Mouse (Mus musculus): Measurements from ENCODE around the gene A930033H14Rik. TPM values are rescaled to one million over a fixed set of nuclear protein-coding genes. Genes with fewer than 3 reads are reported as not detected.
A peak's percentile ranks its signal among the peaks of the same experiment; 100 is the strongest.

The A930033H14Rik gene
- total and polyA plus RNA-seq, 3 experiments = 0.61 to 1.1 (median 1.1) TPM

- intact Hi-C loops (cut with DNase I) = no loop called here
- WGBS = 81% methylated on average over 4 of the region's 4 CpGs
- peak overlapping the region; percentile 88 for H3K27ac ChIP-seq
- H3K4me3 ChIP-seq = no peak overlapping the region
- no peak overlapping the region for H3K9ac ChIP-seq (ENCODE audit: low read depth, low read length)
- H3K4me1 ChIP-seq (ENCODE audit: control insufficient read depth, insufficient read depth, low read length) = peaks cover 20% of the 10 kb centered on the region
- DNase-seq = no peak
- TF ChIP-seq EP300 (IDR thresholded peaks at IDR 0.05; ENCODE audit: insufficient read depth, low read depth, low read length) (no peak), POLR2A (IDR thresholded peaks at IDR 0.05; ENCODE audit: insufficient read depth, low read depth, low read length) (no peak), CTCF (IDR thresholded peaks at IDR 0.05) (no peak)
- no peaks in the 10 kb centered on the region for H3K27me3 ChIP-seq (ENCODE audit: control insufficient read depth, insufficient read depth, low read length)
- H3K36me3 ChIP-seq (ENCODE audit: control insufficient read depth, insufficient read depth, low read length) = peaks cover 28% of the 10 kb centered on the region
- peaks cover 5% of the 10 kb centered on the region for H3K79me2 ChIP-seq (replicated peaks; ENCODE audit: control insufficient read depth, insufficient read depth, low read length)
Measured at GRCm38 (mm10) chr10:69245151-69245550, 32.3 kb upstream of the A930033H14Rik start.

DNA sequence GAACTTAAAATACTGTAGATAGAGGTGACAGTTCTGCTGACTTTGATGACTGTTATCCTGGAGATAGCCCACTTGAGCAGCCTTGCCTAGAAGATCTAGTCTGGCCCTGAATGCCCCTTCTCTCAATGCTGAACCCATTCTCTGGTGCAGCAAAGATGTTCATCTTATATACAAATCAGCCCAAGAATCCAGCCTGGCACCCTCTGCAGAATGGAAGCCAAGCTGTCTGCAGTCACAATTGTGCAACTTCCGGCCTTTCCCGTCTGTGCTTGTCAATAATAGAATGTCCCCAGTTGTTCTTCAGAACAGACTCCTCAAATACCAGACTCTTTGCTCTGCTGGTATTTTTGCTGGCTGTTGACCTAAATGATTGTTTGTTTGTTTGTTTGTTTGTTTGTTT lies 27.6 kb upstream of the A930033H14Rik start:
- TF ChIP-seq CTCF (IDR thresholded peaks at IDR 0.05) = no peak
- no peak for TF ChIP-seq POLR2A (IDR thresholded peaks at IDR 0.05; ENCODE audit: insufficient read depth, low read depth, low read length)
- TF ChIP-seq EP300 (IDR thresholded peaks at IDR 0.05; ENCODE audit: insufficient read depth, low read depth, low read length) = no peak
- peak overlapping the region; percentile 55 for H3K27ac ChIP-seq
- WGBS = 31% methylated on average over 2 of the region's 2 CpGs
- H3K27me3 ChIP-seq (ENCODE audit: control insufficient read depth, insufficient read depth, low read length) = no peaks in the 10 kb centered on the region
- no peak overlapping the region for H3K9ac ChIP-seq (ENCODE audit: low read depth, low read length)
- H3K4me1 ChIP-seq (ENCODE audit: control insufficient read depth, insufficient read depth, low read length) = peaks cover 11% of the 10 kb centered on the region
- H3K4me3 ChIP-seq = no peak overlapping the region
- DNase-seq = peak in 1 of 2 experiments; percentile 70
- H3K36me3 ChIP-seq (ENCODE audit: control insufficient read depth, insufficient read depth, low read length) = peaks cover 14% of the 10 kb centered on the region
- peaks cover 5% of the 10 kb centered on the region; the same call in 1 of the 2 replicates for H3K79me2 ChIP-seq (replicated peaks; ENCODE audit: control insufficient read depth, insufficient read depth, low read length)
- intact Hi-C loops (cut with DNase I) = no loop called here

- Histone ChIP-seq H3K4me3 (no peak overlapping the region), H3K36me3 (ENCODE audit: control insufficient read depth, insufficient read depth, low read length) (peaks cover 14% of the 10 kb centered on the region), H3K27ac (no peak overlapping the region), H3K79me2 (replicated peaks; ENCODE audit: control insufficient read depth, insufficient read depth, low read length) (peaks cover 4% of the 10 kb centered on the region; the same call in 1 of the 2 replicates), H3K9ac (ENCODE audit: low read depth, low read length) (no peak overlapping the region), H3K27me3 (ENCODE audit: control insufficient read depth, insufficient read depth, low read length) (no peaks in the 10 kb centered on the region), H3K4me1 (ENCODE audit: control insufficient read depth, insufficient read depth, low read length) (peaks cover 10% of the 10 kb centered on the region)
- 85% methylated on average over 6 of the region's 6 CpGs for WGBS
- no peak for DNase-seq
- no peak for TF ChIP-seq EP300 (IDR thresholded peaks at IDR 0.05; ENCODE audit: insufficient read depth, low read depth, low read length)
- no peak for TF ChIP-seq CTCF (IDR thresholded peaks at IDR 0.05)
- no peak for TF ChIP-seq POLR2A (IDR thresholded peaks at IDR 0.05; ENCODE audit: insufficient read depth, low read depth, low read length)
- intact Hi-C loops (cut with DNase I) = no loop called here
Measured at GRCm38 (mm10) chr10:69238311-69238710, 25.4 kb upstream of the A930033H14Rik start.

DNA sequence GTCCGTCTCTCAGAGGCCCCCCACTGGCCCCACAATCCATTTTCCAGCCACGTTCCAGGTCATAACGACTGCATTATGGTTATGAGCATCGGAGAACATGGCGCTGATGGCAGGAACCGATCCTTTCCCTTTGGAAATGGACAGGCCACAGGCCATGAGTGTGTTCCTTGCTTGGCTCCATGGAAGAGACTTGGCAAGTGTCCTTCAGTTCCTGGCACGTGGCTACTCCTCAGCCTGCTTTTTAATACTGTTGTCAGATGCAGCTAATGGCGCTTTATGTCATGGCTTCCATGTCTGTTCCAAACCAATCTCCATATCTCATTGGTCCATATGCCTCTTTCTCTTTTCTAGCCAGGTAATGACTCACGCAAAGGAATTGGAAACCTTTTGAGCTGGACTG lies 24.9 kb upstream of the A930033H14Rik start:
- DNase-seq = no peak

DNA sequence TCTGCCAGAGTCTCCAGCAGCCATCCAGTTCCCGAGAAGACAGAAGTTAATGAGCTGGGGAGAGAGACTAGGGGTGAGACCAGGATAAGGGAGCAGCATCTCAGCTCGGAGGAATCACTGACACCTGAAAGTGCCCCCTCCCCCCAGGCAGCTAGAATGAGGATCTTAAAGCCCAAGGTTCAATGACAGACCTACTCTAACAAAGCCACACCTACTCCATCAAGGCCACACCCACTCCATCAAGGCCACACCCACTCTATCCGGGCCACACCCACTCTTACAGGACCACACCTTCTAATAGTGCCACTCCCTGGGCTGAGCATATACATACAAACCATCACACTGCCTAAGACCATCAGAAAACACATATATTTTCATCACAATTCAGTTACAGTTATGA lies 24.3 kb upstream of the A930033H14Rik start:
- WGBS = 60% methylated on average over 3 of the region's 3 CpGs
- no peak for TF ChIP-seq EP300 (IDR thresholded peaks at IDR 0.05; ENCODE audit: insufficient read depth, low read depth, low read length)
- TF ChIP-seq CTCF (IDR thresholded peaks at IDR 0.05) = no peak
- no peak for TF ChIP-seq POLR2A (IDR thresholded peaks at IDR 0.05; ENCODE audit: insufficient read depth, low read depth, low read length)
- peaks cover 14% of the 10 kb centered on the region for H3K36me3 ChIP-seq (ENCODE audit: control insufficient read depth, insufficient read depth, low read length)
- no peak for DNase-seq
- H3K4me3 ChIP-seq = no peak overlapping the region
- H3K4me1 ChIP-seq (ENCODE audit: control insufficient read depth, insufficient read depth, low read length) = peaks cover 8% of the 10 kb centered on the region
- H3K27me3 ChIP-seq (ENCODE audit: control insufficient read depth, insufficient read depth, low read length) = no peaks in the 10 kb centered on the region
- no peak overlapping the region for H3K9ac ChIP-seq (ENCODE audit: low read depth, low read length)
- H3K27ac ChIP-seq = no peak overlapping the region
- H3K79me2 ChIP-seq (replicated peaks; ENCODE audit: control insufficient read depth, insufficient read depth, low read length) = peaks cover 4% of the 10 kb centered on the region; the same call in 1 of the 2 replicates
- intact Hi-C loops (cut with DNase I) = no loop called here

More for the DNA sequence above, 24.9 kb upstream of the A930033H14Rik start:
- 84% methylated on average over 9 of the region's 9 CpGs for WGBS
- Histone ChIP-seq H3K4me3 (no peak overlapping the region), H3K27ac (no peak overlapping the region), H3K9ac (ENCODE audit: low read depth, low read length) (no peak overlapping the region), H3K79me2 (replicated peaks; ENCODE audit: control insufficient read depth, insufficient read depth, low read length) (peaks cover 4% of the 10 kb centered on the region; the same call in 1 of the 2 replicates), H3K36me3 (ENCODE audit: control insufficient read depth, insufficient read depth, low read length) (peaks cover 14% of the 10 kb centered on the region), H3K4me1 (ENCODE audit: control insufficient read depth, insufficient read depth, low read length) (peaks cover 8% of the 10 kb centered on the region), H3K27me3 (ENCODE audit: control insufficient read depth, insufficient read depth, low read length) (no peaks in the 10 kb centered on the region)
- intact Hi-C loops (cut with DNase I) = no loop called here
- TF ChIP-seq EP300 (IDR thresholded peaks at IDR 0.05; ENCODE audit: insufficient read depth, low read depth, low read length) = no peak
- no peak for TF ChIP-seq CTCF (IDR thresholded peaks at IDR 0.05)

- DNase-seq = peak in 1 of 2 experiments; percentile 14
- H3K27ac ChIP-seq = no peak overlapping the region; the same call in 1 of the 2 replicates
- peaks cover 8% of the 10 kb centered on the region for H3K4me1 ChIP-seq (ENCODE audit: control insufficient read depth, insufficient read depth, low read length)
- intact Hi-C loops (cut with DNase I) = no loop called here
- no peak overlapping the region for H3K4me3 ChIP-seq
- 45% methylated on average over 8 of the region's 8 CpGs for WGBS
- no peak for TF ChIP-seq CTCF (IDR thresholded peaks at IDR 0.05)
- TF ChIP-seq EP300 (IDR thresholded peaks at IDR 0.05; ENCODE audit: insufficient read depth, low read depth, low read length) = no peak
- TF ChIP-seq POLR2A (IDR thresholded peaks at IDR 0.05; ENCODE audit: insufficient read depth, low read depth, low read length) = no peak
- H3K9ac ChIP-seq (ENCODE audit: low read depth, low read length) = no peak overlapping the region
- H3K36me3 ChIP-seq (ENCODE audit: control insufficient read depth, insufficient read depth, low read length) = peaks cover 20% of the 10 kb centered on the region
- no peaks in the 10 kb centered on the region for H3K27me3 ChIP-seq (ENCODE audit: control insufficient read depth, insufficient read depth, low read length)
- peaks cover 4% of the 10 kb centered on the region; the same call in 1 of the 2 replicates for H3K79me2 ChIP-seq (replicated peaks; ENCODE audit: control insufficient read depth, insufficient read depth, low read length)
Measured at GRCm38 (mm10) chr10:69225951-69226350, 13.1 kb upstream of the A930033H14Rik start.
